Mouse (Mus musculus) thymus, postnatal 14 days (tissue): Measurements from ENCODE around the gene F13a1.
A peak's percentile ranks its signal among the peaks of the same experiment; 100 is the strongest.

Experiments used
- DNase-seq: peaks from one replicate; pipeline ENCODE4 v3.0.0; 2021

F13a1 gene

DNA sequence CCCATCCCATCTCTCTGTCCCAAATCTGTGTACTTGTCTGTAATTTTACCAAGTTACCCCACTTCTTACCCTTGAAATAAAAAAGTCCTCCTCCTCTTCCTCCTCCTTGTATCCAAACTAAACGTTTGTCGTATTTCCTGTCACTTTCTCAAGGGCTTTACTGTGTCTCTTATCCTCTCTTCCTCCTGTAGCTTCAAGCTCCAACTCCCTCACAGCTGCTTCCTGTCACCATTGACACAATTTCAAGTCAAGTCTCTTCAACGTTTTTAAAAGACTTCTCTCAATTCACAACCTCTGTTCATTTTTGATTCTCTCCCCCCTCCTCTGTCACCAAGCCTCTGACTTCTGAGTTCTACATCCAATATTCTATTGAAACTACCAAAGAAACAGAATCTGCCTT is at the start of gene F13a1:
Gene F13a1, minus strand, starts transcription at position 119 of the 400 bp plus-strand sequence.
- DNase-seq: peak; percentile 59

DNA sequence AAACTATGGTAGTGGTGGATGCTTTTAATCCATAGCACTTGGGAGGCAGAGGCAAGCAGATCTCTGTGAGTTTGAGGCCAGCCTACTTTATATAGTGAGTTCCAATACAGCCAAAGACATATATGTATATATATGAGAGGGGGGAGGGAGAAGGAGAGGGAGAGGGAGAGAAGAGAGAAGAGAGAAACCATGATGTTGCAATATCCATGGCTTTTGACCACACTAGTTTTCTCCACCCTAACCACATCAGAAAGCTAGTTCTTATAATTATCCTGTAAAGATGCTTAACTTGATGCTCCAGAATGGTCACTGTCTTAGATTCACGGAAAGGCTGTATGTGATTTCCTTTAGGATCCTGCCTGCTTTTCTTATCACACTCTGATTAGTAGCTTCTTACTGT is 41.6 kb upstream of the F13a1 start:
- no peak for DNase-seq

DNA sequence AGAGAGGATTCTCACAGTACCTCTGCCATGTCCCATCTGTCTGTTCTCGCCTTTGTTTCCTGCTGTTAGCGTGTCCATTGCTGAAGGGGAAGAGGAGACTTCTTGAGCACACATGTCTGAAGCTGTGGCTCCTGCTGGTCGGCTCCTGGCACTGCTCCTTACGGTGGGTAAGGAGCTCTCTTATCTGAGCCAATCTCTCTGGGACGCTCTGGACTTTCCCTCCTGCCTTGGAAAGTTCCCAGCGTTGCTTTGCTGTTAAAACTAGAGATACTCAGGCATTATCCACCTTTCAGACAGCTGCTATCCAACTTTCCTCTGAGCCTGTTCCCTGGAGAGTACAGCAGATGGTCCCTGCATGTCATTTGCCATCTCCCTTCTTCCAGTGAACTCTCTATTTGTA is 39.1 kb upstream of the F13a1 start:
- DNase-seq: no peak

DNA sequence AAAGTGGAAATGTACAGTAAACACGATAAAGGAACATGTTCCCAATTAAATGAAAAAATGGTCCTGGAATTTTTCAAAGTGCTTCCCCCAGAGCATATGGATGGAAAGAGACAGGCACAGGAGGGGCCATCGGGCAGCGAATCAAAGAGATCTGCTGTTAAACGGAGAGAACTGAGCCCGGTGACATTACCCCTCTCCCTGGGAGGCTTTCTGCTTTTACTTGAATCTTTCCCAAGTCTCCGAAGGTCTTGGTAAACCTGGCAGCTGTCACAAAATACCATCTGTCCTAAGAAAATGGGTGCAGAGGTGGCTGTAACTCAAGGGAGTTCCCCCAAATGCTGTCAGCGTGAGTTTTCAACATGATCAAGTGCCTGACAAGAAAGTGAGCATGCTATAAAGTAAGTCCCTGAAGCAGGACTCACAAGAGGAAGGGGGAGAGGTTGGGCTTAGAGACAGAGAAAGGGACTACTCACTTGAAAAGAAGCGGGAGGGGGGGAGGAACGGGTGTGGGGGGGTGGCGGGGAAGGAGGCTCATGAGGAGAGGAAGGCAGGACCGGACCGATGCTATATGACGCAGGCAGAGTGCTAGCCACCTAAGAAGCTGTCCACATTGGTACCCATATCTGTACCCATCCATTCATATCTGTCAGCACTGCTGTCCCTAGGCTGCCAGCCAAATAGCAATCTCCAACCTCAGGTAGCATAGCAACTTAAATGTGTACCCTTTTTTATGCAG is 31.6 kb upstream of the F13a1 start:
- DNase-seq: no peak

DNA sequence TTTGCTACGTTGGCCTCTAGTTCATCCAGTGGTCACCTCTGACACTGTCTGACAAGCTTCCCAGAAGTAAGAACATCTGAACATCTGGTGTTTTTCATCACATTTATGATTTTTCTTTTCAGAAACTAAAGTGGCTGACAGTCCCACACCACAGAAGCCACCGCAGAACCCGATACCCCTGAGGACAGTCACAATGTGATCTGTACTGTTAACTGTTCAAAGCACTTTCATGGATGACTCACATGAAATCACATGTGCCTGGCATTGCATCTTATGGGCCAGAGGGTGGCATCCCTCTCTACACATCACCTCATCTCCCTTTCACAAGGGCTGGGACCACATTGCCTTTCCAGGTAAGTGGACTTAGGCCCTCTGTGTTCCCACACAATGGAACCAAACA is 21.3 kb upstream of the F13a1 start:
- DNase-seq: no peak

DNA sequence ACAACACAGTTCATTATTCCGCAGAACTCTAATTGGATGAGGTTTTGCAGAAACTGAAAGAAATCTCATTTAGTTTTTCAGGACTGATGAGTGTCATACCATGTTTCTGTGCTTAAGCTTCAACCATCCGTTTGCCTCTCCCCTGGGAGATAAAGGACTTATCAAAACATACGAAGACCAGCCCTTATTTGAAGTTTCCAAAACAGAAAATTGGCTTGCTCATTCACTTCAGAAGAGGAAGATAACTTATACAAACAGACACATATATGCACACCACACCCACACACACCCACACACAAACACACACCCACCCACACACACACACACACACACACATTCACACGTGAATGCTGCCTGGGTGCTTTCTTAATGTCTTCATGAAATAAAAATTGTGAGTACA is 20.8 kb upstream of the F13a1 start:
- no peak for DNase-seq

DNA sequence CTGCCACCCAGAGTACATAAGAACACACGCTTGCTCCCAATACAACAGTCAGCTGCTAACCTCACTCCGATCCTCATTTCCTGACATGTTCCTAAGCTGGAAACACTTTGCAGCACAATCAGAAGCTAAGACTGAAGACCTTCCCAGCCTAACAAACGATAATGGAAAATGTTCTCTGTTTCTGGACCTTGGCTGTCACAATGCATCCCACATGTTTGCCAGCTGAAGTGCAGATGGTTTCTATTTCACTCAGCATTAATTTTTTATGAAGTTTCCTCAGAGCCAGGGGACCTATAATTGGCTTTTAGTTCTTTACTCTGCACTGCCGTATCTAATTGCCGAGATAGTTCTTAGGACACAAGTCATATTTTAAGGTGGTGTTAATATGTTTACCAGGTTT is 10.8 kb upstream of the F13a1 start:
- DNase-seq: no peak

DNA sequence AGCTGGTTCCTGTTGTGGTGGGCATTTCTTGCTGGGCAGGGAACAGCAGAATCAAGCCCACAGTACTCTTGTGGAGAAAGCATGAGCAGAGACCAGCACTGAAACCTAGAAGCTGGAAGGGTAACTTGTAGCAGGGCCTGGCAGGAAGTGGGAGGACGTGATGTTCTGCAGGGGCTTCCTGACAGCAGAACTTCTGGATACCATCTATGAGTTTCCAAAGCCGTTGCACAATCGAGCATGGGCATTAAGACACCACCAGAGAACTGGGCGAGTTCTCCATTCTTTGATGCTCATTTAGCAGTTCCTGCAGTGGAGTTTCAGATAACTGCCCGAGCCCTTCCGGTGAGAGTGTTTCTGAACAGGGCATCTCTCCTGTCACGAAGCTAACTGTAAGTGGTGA is 6.6 kb upstream of the F13a1 start:
- DNase-seq: peak; percentile 47

DNA sequence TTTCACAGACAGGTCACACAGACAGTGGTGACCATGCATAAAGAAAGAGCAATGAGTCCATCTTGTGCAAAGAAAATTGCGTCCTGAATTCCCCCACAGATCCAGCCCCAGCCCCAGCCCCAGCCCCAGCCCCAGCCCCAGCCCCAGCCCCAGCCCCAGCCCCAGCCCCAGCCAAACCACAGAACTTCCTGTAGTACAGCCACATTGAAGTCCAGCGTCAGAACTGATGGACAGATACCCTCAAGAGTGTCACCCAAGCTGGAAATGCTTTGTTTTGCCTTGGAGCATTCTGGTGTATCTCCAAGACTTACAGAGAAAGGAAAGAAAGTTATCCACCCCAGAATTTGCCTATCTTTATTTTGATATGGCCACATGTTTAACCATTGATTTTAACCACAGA is 413 bp downstream of the F13a1 start:
- DNase-seq: peak; percentile 9

DNA sequence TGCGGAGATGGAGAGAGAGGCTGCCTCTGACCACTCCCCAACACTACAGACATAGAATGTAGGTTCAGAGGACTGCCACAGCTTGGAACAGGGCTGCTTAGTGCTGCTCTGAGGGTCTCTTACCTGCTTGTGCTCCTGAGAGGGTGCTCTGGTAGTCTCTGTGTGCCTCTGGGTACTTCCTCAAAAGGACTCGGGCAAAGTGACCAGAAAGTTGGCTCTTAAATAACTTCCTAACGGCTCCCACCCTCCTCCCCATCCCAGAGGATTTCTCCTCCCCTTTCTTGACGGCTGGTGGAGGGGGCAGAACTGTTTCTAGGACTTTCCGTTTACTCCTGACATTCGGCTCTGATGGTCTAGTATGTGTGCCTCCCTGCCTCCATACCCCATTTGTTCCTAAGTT is 1.0 kb downstream of the F13a1 start:
- DNase-seq: peak; percentile 29

DNA sequence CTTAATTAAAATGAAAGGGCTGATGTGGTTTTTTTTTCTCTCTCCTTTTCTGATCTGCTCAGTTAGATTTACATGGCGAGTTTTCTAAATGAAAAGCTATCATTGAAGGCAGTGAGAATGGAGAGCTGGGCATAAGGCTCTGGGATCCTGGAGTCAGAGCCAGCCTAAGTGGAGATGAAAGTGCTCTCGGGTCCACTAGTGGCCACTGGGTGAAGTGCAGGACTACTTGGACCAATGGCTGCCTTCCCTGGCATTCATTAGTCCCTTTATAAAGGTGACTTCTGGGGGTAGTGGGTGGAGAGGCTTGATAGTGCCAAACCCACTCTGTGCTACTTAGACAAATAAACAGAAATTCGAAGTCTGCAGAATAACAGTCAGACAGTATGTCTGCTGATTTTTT is 5.0 kb downstream of the F13a1 start:
- DNase-seq: peak; percentile 47

DNA sequence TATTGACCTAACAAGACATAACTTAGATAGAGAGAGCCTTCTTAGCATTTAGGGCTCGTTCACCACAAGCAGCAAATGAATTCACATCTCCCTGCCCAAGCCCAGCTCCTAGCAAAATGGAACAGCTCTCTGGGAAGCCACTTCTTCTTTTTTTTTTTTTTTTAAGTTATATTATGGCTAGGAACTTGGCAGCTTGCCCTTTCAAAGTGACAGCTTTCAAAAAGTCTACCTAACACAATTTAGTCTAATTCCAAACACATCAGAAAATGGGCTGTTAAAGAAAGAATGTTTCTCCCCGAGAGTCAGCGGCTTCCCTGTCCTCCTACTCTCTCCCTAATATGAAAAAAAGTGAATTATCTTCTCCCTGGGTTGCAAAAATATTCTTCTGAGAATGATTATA is 15.3 kb downstream of the F13a1 start:
- no peak for DNase-seq

DNA sequence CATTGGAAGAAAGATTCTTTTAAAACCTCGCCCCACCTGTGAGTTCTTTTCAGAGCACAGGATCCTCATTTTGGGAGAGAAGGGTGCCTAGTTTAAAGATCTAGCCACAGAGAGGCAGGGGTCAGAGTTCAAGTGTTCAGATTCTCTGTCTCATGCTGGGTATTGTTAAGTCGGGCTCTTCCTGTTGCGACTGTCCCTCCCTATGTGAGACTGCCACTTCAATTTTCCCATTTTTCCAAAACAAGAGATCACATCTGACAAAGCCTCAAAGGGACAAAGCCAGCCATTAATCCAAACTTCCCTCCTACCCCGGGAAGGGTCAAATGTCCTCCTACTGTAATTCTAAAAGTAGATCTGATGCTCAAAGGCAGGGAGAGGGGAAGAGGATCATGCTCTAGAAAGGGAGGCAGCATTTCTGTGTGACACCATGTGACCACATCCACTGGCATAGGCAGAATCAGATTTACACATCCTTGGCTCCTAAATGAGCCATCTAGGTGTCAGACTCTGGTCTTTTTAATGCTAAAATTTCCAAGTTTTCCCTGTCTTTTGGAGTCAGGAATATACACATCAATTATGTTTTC is 24.0 kb downstream of the F13a1 start:
- DNase-seq: no peak

DNA sequence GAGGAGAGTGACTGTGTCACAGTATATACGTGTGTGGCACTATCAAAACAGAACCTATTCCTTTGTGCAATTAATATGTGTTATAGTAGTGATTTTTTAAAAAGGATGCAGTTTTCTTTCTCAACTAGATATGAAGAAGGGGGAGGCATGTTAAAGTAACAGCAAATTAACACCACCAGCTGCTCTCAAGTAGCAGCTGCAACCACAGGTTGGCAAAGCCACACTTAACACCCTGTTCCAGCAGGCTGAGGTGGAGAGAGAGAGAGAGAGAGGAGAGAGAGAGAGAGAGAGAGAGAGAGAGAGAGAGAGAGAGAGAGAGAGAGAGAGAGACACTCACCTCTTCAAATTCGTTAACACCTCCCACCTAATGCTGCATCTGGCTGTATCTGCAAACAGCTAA is 28.5 kb downstream of the F13a1 start:
- peak; percentile 48 for DNase-seq

DNA sequence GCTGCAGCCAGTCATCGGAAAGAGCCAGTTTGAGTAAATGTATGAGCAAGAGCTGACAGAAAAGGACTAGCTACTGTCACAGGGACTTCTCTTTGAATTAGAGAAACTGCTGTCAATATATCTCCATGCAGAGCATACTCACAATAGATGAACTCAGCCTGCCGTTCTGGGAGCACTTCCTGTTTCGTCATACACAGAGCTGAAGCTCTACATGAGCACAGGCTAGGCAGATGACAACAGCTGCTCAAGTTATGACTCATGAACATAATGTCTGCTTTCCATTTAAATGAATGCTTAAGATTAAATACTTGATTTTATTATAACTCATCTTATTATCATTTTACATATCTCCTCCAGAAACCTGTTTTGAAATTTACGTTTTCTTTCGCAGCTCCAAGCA is 39.3 kb downstream of the F13a1 start:
- peak; percentile 42 for DNase-seq

DNA sequence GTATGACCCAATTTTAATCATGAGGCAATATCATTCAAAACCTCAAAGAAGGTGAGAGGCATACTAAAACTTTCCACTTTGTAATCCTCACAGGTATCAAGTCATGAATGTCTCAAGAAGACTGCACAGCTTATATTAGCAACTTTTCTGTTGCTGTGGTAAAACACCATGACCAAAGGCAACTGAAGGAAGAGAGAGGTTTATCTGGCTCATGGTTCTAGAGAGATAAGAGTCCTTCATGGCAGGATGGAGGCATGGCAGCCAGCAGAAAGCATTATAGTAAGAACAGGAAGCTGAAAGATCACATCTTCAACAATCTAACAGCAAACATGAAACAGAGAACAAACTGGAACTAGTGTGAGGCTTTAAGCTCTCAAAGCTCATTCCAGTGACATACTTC is 43.8 kb downstream of the F13a1 start:
- DNase-seq: no peak

DNA sequence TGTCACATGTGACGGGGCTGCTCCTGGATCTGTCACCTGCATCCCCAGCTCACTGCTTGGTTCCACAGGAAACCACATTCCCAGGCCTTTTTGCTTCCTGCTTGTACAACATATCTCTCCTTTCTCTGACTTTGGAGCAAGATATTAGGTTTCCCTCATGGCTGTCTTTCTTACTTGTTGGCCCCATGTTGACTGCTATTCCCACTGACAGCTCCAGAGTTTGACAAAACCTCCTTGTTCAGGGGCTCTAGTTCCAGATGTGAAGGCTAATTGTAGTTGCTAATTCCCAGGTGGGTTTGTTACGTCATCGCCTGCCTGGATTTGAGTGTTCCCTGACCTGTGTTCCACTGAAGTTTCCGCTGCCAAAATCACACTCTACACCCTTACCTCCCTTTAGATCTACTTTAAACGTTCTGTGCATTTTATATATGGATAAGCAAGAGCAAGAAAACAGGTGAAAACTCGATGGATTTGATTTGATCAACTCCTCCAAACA is 50.8 kb downstream of the F13a1 start:
- DNase-seq: no peak

DNA sequence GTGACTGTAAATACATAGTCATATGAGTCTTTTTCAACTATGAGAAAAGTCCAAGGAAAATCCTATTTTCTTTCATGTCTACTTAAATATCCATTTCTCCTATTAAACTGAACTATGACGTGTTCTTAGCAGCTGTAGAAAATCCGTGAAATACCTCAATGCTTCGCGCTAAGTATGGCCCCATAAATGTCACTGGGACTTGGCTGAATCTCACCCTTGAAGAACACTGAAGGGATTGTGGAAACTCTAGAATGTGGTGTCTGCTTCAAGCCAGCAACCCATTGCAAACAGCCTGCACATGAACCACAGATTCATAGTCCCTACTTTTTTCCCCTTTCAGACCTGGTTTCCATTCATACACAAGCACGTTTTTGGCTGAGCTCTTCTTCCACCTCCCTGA is 56.5 kb downstream of the F13a1 start:
- no peak for DNase-seq

DNA sequence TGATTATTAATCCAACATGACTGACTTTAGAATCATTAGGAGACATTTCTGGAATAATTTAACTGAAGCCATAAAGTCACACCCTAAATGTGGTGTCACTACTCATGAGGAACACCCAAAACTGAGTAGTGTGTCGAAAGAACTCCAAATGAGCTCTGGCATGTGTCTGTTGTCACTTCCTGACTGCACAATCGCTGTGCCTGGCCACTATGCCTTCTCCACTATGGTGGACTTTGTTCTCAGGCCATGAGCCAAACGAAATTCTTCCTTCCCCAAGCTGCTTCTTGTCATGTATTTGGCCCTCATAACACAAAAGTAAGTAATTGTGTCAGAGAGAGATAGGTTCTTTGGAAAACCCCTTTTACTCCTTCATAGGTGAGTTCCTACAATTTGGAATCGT is 61.7 kb downstream of the F13a1 start:
- no peak for DNase-seq

DNA sequence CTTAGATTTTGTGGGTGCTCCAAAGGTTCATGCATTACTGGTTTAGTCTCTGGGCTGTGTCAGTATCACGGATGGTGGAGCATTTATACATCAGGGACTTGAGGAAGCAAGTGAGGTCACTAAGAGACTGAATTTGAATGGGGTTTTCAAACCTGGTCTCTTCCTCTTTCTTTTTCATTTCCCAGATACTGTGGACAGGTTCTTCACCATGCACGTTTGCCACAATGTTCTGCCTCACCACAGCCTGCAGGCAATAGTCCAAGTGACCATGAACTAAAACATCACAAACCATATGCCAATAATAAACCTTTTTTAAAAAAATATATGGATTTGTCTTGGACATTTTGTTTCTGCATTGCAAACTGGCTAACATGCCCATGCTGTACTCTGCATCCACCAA is 77.0 kb downstream of the F13a1 start:
- DNase-seq: no peak

DNA sequence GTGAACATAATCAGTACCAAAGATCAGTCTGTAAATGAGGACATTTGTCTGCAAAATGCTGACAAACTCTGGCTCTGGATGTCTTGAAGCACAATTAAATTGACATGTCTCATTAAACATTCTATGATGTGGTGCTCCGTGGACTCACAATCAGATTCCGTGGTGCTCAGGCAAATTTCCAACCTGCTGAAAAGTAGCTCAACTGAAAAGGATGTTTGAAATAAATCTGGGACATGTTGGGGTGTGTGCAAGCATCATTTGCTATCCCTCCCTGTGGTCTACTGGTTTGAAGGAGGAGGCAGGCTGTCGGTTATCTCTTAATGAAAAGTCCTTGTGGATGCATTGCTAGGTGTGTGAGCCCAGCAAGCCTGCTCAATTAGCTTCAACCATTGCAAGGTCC is 77.8 kb downstream of the F13a1 start:
- DNase-seq: no peak

DNA sequence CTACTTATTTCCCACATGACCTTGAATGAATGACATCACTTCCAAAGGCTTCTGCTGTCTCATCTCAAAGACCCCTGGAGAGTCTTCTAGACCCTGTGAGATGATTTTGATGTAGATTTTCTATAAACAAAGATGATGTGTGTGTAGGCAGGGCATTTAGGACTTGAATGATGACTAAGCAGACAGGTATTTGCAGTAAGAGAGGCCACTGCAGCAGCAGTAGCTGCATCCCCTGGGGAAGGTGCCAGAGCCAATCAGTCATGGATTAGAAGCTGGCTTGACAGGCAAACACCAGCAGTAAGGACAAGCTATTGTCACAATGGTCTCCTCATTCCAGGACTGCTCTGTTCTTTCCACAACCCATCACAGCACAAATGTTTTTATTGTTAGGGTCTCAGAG is 87.1 kb downstream of the F13a1 start:
- DNase-seq: no peak

DNA sequence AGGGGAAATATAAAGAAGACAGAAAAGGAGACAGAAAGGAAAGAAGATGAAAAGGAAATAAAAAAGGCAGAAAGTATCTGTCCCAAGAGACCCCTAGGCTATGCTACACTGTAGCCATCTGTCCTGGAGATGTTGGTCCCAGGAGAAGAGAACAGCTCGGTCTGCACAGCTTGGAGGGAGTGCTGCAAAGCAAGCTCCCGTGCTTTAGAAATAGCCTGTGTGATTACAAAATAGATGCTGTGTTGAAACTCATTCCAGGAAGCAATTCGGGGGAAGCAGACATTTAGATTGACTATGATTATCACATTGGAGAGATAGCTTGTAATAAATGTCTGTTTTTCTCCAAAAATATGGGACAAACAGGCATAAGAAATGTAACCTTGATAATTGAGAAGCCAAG is 91.0 kb downstream of the F13a1 start:
- DNase-seq: no peak

DNA sequence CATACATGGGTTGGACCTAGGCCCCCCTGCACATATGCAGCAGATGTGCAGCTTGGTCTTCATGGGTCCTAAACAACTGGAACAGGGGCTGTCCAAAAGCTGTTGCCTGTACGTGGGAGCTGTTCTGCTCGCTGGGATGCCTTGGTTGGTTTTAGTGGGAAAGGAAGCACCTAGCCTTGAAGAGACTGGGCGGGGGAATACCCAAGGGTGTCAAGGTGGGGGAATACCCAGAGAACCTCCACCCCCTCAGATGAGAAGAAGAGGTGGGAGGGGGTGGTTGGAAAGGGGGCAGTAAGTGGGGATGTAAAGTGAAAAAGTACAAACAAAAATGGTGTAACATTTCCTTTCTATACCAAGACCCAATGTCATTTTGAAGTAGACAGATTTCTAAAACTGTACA is 95.1 kb downstream of the F13a1 start:
- DNase-seq: no peak

DNA sequence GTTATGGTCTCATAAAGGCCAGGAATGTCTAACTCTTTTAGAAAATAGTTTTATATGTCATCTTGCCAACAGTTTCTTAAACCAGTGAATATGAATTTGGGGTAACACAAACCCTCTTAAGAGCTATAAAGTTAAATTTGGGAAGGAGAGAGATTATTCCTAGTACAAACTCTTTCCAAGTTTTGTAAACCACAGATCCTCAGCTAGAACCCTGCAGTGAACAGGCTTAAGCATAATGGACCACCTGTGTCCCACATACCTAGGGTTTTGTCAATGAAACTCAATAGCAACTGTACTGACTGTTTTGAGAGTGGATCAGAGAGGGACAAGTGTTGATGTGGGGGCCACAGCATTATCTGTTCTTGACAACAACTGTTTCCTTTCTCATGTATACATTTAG is 96.4 kb downstream of the F13a1 start:
- DNase-seq: no peak
